Mouse (Mus musculus): ENCODE data around the gene Dcdc2b. TPM values are rescaled to one million over a fixed set of nuclear protein-coding genes. Genes with fewer than 3 reads are reported as not detected.
A peak's percentile ranks its signal among the peaks of the same experiment; 100 is the strongest.

Gene Dcdc2b
- polyA plus RNA-seq, 1 experiment: 12.6 TPM

DNA sequence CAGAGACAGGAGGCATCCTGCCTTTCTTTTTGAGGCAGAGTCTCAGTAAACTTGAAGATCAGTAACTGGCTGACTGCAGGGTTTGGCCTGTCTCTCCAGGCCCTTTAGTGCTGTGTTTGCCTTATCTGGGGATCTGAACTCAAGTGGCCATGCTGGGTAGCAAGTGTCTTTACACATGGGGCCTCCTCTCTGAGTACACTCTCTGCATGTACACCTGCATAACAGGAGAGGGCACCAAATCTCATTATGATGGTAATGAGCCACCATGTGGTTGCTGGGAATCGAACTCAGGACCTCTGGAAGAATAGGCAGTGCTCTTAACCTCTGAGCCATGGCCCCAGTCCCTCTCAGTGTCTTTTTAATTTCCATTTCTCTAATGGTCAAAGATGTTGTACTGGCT is 31.8 kb downstream of the Dcdc2b start:
- Histone ChIP-seq H3K4me1 (ENCODE audit: control insufficient read depth, insufficient read depth, low read length) (peaks cover 2% of the 10 kb centered on the region; the same call in 1 of the 2 replicates), H3K4me3 (replicated peaks; ENCODE audit: control insufficient read depth, low read depth, low read length) (no peak overlapping the region), H3K27ac (ENCODE audit: control insufficient read depth, insufficient read depth, low read depth, low read length, poor library complexity) (no peak overlapping the region)
- 90% methylated on average over 1 of the region's 1 CpGs for WGBS
- no peak for TF ChIP-seq POLR2A (IDR thresholded peaks at IDR 0.05; ENCODE audit: borderline replicate concordance, control insufficient read depth, low read depth, low read length)
- no peak for TF ChIP-seq CTCF (IDR thresholded peaks at IDR 0.05; ENCODE audit: control insufficient read depth, insufficient read depth, low read length)

DNA sequence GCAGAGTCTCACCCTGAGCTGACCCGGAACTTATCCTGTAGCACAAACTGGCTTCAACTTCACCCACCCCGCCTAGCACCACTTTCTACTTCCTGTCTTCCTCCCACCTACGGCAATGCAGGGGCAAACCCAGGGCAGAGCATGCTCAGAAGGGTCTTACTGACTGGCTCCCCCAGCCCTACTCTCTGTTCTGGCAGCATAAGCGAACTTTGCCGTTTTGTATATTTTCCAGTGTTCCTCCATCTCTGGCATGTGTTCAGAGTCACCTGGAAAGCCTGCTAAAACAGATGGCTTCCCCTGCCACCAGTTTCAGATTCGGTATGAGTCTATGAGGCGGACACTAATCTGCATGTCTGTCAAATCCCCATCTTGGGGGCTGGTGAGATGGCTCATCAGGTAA is 33.7 kb downstream of the Dcdc2b start:
- WGBS: 46% methylated on average over 7 of the region's 7 CpGs
- Histone ChIP-seq H3K4me1 (ENCODE audit: control insufficient read depth, insufficient read depth, low read length) (peaks cover 2% of the 10 kb centered on the region; the same call in 1 of the 2 replicates), H3K4me3 (replicated peaks; ENCODE audit: control insufficient read depth, low read depth, low read length) (no peak overlapping the region), H3K27ac (ENCODE audit: control insufficient read depth, insufficient read depth, low read depth, low read length, poor library complexity) (no peak overlapping the region)
- no peak for TF ChIP-seq POLR2A (IDR thresholded peaks at IDR 0.05; ENCODE audit: borderline replicate concordance, control insufficient read depth, low read depth, low read length)
- no peak for TF ChIP-seq CTCF (IDR thresholded peaks at IDR 0.05; ENCODE audit: control insufficient read depth, insufficient read depth, low read length)

DNA sequence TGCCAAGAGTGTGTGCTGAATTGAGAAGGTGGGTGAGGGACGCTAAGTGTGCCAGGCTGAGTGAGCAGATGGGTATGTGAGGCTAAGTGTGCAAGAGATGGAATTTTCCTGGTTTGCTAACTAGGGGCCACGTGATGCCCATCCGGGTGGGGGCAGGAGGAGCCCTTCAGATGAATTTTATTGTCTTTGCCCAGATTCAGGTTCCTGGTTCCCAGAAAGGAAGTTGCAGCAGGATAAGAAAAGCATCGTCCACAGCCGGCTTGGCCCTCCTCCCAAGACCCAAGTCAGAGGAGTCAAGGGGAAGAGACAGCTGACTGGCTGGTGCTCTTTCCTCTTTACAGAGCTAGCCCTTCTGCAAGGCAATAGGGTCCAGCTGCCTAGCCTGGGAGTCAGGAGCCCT is 35.6 kb downstream of the Dcdc2b start, which contains the start of gene Fam167b:
Gene Fam167b (minus strand): TSS at position 84 of the 400 bp plus-strand sequence.
- Histone ChIP-seq H3K4me1 (ENCODE audit: control insufficient read depth, insufficient read depth, low read length) (peaks cover 4% of the 10 kb centered on the region; the same call in 1 of the 2 replicates), H3K27ac (ENCODE audit: control insufficient read depth, insufficient read depth, low read depth, low read length, poor library complexity) (0 out of 2 replicates have a peak within 1 kb of the TSS, but pooled peaks have one; percentile 4)
- TF ChIP-seq POLR2A (IDR thresholded peaks at IDR 0.05; ENCODE audit: borderline replicate concordance, control insufficient read depth, low read depth, low read length) (no peak), CTCF (IDR thresholded peaks at IDR 0.05; ENCODE audit: control insufficient read depth, insufficient read depth, low read length) (no peak)

DNA sequence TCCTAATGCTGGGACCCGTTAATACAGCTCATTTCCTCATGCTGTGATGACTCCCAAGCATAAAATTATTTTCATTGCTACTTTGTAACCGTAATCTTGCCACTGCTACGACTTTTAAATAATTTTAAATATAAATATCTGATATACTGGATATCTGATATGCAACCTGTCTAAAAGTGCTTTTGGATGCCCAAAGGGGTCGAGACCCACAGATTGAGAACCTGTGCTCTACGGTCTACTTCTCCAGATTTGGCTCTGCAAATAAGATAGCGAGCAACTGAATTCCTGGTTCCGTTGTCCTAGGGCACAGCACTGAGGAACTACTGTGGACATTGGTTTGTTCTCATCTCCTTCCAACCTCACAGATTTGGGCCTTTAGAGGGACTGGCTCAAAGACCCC is 36.4 kb downstream of the Dcdc2b start:
- Histone ChIP-seq H3K27ac (ENCODE audit: control insufficient read depth, insufficient read depth, low read depth, low read length, poor library complexity) (0 out of 2 replicates have a peak overlapping the region, but pooled peaks have one; percentile 4), H3K4me1 (ENCODE audit: control insufficient read depth, insufficient read depth, low read length) (peaks cover 4% of the 10 kb centered on the region; the same call in 1 of the 2 replicates), H3K4me3 (replicated peaks; ENCODE audit: control insufficient read depth, low read depth, low read length) (no peak overlapping the region)
- 77% methylated on average over 7 of the region's 7 CpGs for WGBS
- TF ChIP-seq POLR2A (IDR thresholded peaks at IDR 0.05; ENCODE audit: borderline replicate concordance, control insufficient read depth, low read depth, low read length): no peak
- TF ChIP-seq CTCF (IDR thresholded peaks at IDR 0.05; ENCODE audit: control insufficient read depth, insufficient read depth, low read length): no peak

More for the DNA sequence above, 35.6 kb downstream of the Dcdc2b start, which contains the start of gene Fam167b:
- no peak within 1 kb of the TSS for H3K4me3 ChIP-seq (replicated peaks; ENCODE audit: control insufficient read depth, low read depth, low read length)
- WGBS: 57% methylated on average over 5 of the region's 5 CpGs

DNA sequence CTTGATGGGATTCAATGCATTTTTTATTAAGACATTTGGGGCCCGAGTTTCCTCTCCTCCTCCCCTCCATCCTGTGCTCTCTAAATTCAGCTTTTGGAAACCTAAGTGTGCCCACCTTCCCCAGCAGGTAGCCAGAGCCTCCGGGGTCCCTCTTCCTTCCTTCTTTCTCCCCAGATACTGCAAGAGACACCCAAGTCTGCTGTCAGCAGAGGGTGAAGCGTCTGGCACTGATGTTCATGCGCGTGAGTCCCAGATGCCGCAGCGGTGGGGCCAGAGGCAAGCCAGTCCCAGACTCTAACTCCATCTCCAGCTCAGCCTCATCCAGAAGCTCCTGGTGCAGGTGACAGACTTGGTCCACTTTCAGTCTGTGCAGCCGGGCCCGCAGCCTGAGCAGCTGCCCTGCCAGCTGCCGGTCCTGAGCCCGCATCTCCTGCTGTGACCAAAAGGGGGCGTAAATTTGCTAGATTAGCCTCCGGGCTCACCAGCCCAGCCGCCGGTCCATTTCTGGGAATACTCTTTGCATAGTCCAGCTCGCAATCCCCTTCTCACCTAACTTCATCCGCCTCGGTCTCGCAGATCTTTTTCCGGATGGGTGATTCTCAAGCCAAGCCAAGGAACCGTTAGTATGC is 37.1 kb downstream of the Dcdc2b start:
- H3K27ac ChIP-seq (ENCODE audit: control insufficient read depth, insufficient read depth, low read depth, low read length, poor library complexity): peak overlapping the region; percentile 26; the same call in 1 of the 2 replicates

DNA sequence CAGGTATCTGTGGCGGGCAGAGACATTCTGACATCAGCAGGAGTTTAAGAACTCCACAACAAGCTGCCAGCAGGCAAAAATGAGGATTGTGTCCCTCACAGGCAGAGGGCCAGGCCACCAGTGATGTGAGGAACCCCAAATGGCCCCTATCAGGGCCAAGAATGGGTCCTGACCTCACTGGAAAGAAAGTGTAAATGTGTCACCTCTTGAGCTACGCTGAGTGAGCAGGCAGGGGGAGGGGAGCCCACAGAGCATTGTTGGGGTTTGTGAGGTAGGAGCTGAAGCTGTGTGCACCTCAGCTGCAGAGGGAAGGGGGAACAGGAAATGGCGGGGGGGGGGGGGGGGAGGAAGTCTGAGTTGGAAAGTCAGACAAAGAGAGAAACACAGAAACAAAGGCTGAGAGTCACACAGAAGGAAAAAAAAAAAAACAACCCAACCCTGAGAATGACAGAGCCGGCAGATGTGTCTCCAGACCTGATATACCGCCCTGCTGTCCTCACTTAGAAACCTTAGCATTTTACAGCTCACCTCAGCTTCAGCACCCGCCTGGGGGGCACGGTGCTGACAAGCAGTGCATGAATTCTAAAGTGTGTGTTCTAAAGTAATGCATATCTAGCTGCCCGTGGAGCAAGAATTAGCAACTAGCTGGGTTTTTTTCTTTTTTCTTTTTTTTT is 38.7 kb downstream of the Dcdc2b start:
- H3K27ac ChIP-seq (ENCODE audit: control insufficient read depth, insufficient read depth, low read depth, low read length, poor library complexity): peak overlapping the region; percentile 59
- no peak overlapping the region for H3K4me3 ChIP-seq (replicated peaks; ENCODE audit: control insufficient read depth, low read depth, low read length)
- 6% methylated on average over 8 of the region's 8 CpGs for WGBS
- no peak for TF ChIP-seq CTCF (IDR thresholded peaks at IDR 0.05; ENCODE audit: control insufficient read depth, insufficient read depth, low read length)
- TF ChIP-seq POLR2A (IDR thresholded peaks at IDR 0.05; ENCODE audit: borderline replicate concordance, control insufficient read depth, low read depth, low read length): no peak
- peaks cover 4% of the 10 kb centered on the region; the same call in 1 of the 2 replicates for H3K4me1 ChIP-seq (ENCODE audit: control insufficient read depth, insufficient read depth, low read length)

More for the DNA sequence above, 37.1 kb downstream of the Dcdc2b start:
- peak overlapping the region; percentile 43 for H3K4me3 ChIP-seq (replicated peaks; ENCODE audit: control insufficient read depth, low read depth, low read length)
- TF ChIP-seq POLR2A (IDR thresholded peaks at IDR 0.05; ENCODE audit: borderline replicate concordance, control insufficient read depth, low read depth, low read length) (no peak), CTCF (IDR thresholded peaks at IDR 0.05; ENCODE audit: control insufficient read depth, insufficient read depth, low read length) (peak; percentile 63)
- 31% methylated on average over 21 of the region's 21 CpGs for WGBS
- H3K4me1 ChIP-seq (ENCODE audit: control insufficient read depth, insufficient read depth, low read length): peaks cover 4% of the 10 kb centered on the region; the same call in 1 of the 2 replicates

DNA sequence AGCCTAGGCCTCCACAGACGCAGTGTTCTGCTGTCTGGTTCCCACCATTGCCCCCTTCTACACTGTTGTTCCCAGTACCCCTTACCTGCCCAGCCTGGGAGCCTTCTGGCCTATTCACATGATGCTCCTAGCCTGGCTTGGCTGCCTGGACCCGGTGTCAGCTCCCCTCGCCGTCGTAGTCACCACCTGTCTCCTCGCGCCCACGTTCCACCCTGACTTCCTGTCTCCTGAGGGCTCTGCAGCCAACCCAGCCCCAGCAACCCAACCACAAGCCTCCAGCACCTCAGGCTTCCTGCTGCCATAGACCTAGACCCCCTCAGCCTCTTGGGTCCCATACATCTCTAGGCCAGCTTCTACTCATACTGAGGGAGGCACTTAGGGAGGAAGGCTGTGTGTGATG is 40.6 kb downstream of the Dcdc2b start, which contains the start of gene Lck:
Gene Lck (minus strand): TSS at position 212 of the 400 bp plus-strand sequence.
- Histone ChIP-seq H3K4me1 (ENCODE audit: control insufficient read depth, insufficient read depth, low read length) (peaks cover 4% of the 10 kb centered on the region; the same call in 1 of the 2 replicates), H3K4me3 (replicated peaks; ENCODE audit: control insufficient read depth, low read depth, low read length) (peak within 1 kb of the TSS; percentile 12), H3K27ac (ENCODE audit: control insufficient read depth, insufficient read depth, low read depth, low read length, poor library complexity) (peak within 1 kb of the TSS; percentile 44; the same call in 1 of the 2 replicates)
- TF ChIP-seq POLR2A (IDR thresholded peaks at IDR 0.05; ENCODE audit: borderline replicate concordance, control insufficient read depth, low read depth, low read length) (peak; percentile 42; the same call in 1 of the 2 replicates), CTCF (IDR thresholded peaks at IDR 0.05; ENCODE audit: control insufficient read depth, insufficient read depth, low read length) (no peak)
- 16% methylated on average over 8 of the region's 8 CpGs for WGBS

DNA sequence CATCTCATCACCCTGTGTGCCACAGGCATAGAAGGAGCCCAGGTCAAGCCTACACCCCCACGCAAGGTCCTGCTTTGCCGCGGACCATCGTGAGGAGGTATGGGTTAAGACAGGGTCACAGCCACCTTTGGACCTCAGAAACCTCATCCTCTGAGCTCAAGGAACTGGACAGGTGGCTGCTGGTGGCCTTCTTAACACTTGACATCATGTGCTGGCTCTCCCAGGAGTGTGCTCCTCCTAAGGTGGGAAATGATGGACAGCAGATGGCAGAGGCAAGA is 41.0 kb downstream of the Dcdc2b start:
- Histone ChIP-seq H3K4me1 (ENCODE audit: control insufficient read depth, insufficient read depth, low read length) (peaks cover 4% of the 10 kb centered on the region; the same call in 1 of the 2 replicates), H3K27ac (ENCODE audit: control insufficient read depth, insufficient read depth, low read depth, low read length, poor library complexity) (peak overlapping the region; percentile 44; the same call in 1 of the 2 replicates), H3K4me3 (replicated peaks; ENCODE audit: control insufficient read depth, low read depth, low read length) (peak overlapping the region; percentile 10)
- no peak for TF ChIP-seq POLR2A (IDR thresholded peaks at IDR 0.05; ENCODE audit: borderline replicate concordance, control insufficient read depth, low read depth, low read length)
- no peak for TF ChIP-seq CTCF (IDR thresholded peaks at IDR 0.05; ENCODE audit: control insufficient read depth, insufficient read depth, low read length)
- 93% methylated on average over 4 of the region's 4 CpGs for WGBS
